Mouse (Mus musculus) myocyte (in vitro differentiated cells): ENCODE data around the gene Hoxb7. TPM values are rescaled to one million over a fixed set of nuclear protein-coding genes. Genes with fewer than 3 reads are reported as not detected.

Experiments
- H3K27me3 ChIP-seq: one replicate; pipeline ENCODE4 v1.6.1; 2011; ENCODE audit not compliant: control insufficient read depth, insufficient read depth, insufficient read length
- H3K36me3 ChIP-seq: one replicate; pipeline ENCODE4 v1.6.1; 2011; ENCODE audit not compliant: control insufficient read depth, insufficient read depth
- H3K4me2 ChIP-seq: one replicate; pipeline ENCODE4 v1.6.1; 2011; ENCODE audit warnings: low read depth, control low read depth
- H3K4me3 ChIP-seq: one replicate; pipeline ENCODE4 v1.5.1; 2011; ENCODE audit warnings: mild to moderate bottlenecking, control low read depth, moderate library complexity
- H3K79me2 ChIP-seq: one replicate; pipeline ENCODE4 v1.6.1; 2011; ENCODE audit not compliant: control insufficient read depth, insufficient read depth
- H3ac ChIP-seq: one replicate; pipeline ENCODE4 v1.6.1; 2011; ENCODE audit not compliant: control insufficient read depth, insufficient read length
- CEBPB ChIP-seq: IDR thresholded peaks from 2 replicates; pipeline ENCODE4 v1.6.1; 2011; ENCODE audit warnings: mild to moderate bottlenecking, moderate library complexity; ENCODE audit not compliant: poor library complexity, insufficient read depth, severe bottlenecking
- E2F4 ChIP-seq: IDR thresholded peaks from one replicate; pipeline ENCODE4 v1.6.1; 2011; ENCODE audit warnings: mild to moderate bottlenecking, control low read depth, moderate library complexity; ENCODE audit not compliant: insufficient read depth
- MAX ChIP-seq: IDR thresholded peaks from one replicate; pipeline ENCODE4 v1.6.1; 2011; ENCODE audit warnings: low read depth, mild to moderate bottlenecking, control low read depth
- MYOD1 ChIP-seq, 3 experiments: IDR thresholded peaks; one replicate each; pipeline ENCODE4 v1.6.1; 2011; ENCODE audit warnings: control low read depth in 2 of 3, low read depth in 2 of 3, mild to moderate bottlenecking in 2 of 3, moderate library complexity in 1 of 3; ENCODE audit not compliant: insufficient read length in 2 of 3, control insufficient read depth in 1 of 3
- MYOG ChIP-seq, 3 experiments: IDR thresholded peaks; one replicate each; pipeline ENCODE4 v1.6.1; 2011; ENCODE audit warnings: control low read depth in 2 of 3, low read depth in 2 of 3, mild to moderate bottlenecking in 2 of 3; ENCODE audit not compliant: insufficient read length in 2 of 3, control insufficient read depth in 1 of 3, insufficient read depth in 1 of 3
- POLR2A ChIP-seq: IDR thresholded peaks from one replicate; pipeline ENCODE4 v1.6.1; 2011; ENCODE audit warnings: low read depth, mild to moderate bottlenecking, control low read depth, moderate library complexity; ENCODE audit not compliant: insufficient read length
- POLR2AphosphoS2 ChIP-seq: IDR thresholded peaks from one replicate; pipeline ENCODE4 v1.6.1; 2011; ENCODE audit warnings: low read depth, control low read depth; ENCODE audit not compliant: insufficient read length
- REST ChIP-seq: IDR thresholded peaks from one replicate; pipeline ENCODE4 v1.6.1; 2011; ENCODE audit warnings: mild to moderate bottlenecking, control low read depth, moderate library complexity; ENCODE audit not compliant: insufficient read depth, insufficient read length
- SRF ChIP-seq: IDR thresholded peaks from one replicate; pipeline ENCODE4 v1.6.1; 2011; ENCODE audit warnings: low read depth; ENCODE audit not compliant: control insufficient read depth, insufficient read length
- TCF12 ChIP-seq: IDR thresholded peaks from one replicate; pipeline ENCODE4 v1.6.1; 2011; ENCODE audit warnings: mild to moderate bottlenecking, control low read depth; ENCODE audit not compliant: poor library complexity, insufficient read depth, severe bottlenecking
- TCF3 ChIP-seq: IDR thresholded peaks from one replicate; pipeline ENCODE4 v1.6.1; 2011; ENCODE audit warnings: low read depth, control low read depth; ENCODE audit not compliant: insufficient read length
- USF1 ChIP-seq: IDR thresholded peaks from one replicate; pipeline ENCODE4 v1.6.1; 2011; ENCODE audit warnings: low read depth, mild to moderate bottlenecking, control low read depth, moderate library complexity
- polyA plus RNA-seq: library from polyadenylated mRNA; unstranded; fragments of >200 nt; fragmentation: generic; extraction: Trizol; gene quantifications from one replicate; pipeline ENCODE4 v1.2.1, GENCODE M21; 2012; ENCODE audit warnings: missing spikeins

Hoxb7 gene
- polyA plus RNA-seq, 1 experiment: 0.06 TPM

GRCm38 (mm10) chr11:96324125-96324524, 37.7 kb downstream of the Hoxb7 start:
- Histone ChIP-seq H3ac (no peak overlapping the region), H3K4me2 (no peak overlapping the region), H3K27me3 (peaks cover 91% of the 10 kb centered on the region), H3K36me3 (no peaks in the 10 kb centered on the region), H3K4me3 (no peak overlapping the region), H3K79me2 (no peaks in the 10 kb centered on the region)
- TF ChIP-seq REST (no peak), TCF12 (no peak), POLR2AphosphoS2 (no peak), SRF (no peak), MAX (no peak), TCF3 (no peak)

GRCm38 (mm10) chr11:96324965-96325364, 38.5 kb downstream of the Hoxb7 start:
- H3K27me3 ChIP-seq: peaks cover 90% of the 10 kb centered on the region
- H3ac ChIP-seq: no peak overlapping the region
- H3K36me3 ChIP-seq: no peaks in the 10 kb centered on the region
- H3K79me2 ChIP-seq: no peaks in the 10 kb centered on the region
- TF ChIP-seq POLR2A (no peak), TCF12 (no peak), REST (no peak), MAX (no peak), CEBPB (no peak), E2F4 (no peak), TCF3 (no peak)
- H3K4me3 ChIP-seq: no peak overlapping the region
- no peak overlapping the region for H3K4me2 ChIP-seq

- H3ac ChIP-seq: no peak overlapping the region
- H3K79me2 ChIP-seq: no peaks in the 10 kb centered on the region
- TF ChIP-seq POLR2AphosphoS2: no peak
- TF ChIP-seq E2F4: no peak
- no peak for TF ChIP-seq USF1
- no peak for TF ChIP-seq REST
- TF ChIP-seq TCF12: no peak
- no peak for TF ChIP-seq SRF
- no peak for TF ChIP-seq MYOG (IDR thresholded peaks at IDR 0.05; ENCODE audit: control insufficient read depth in 1 of 3, insufficient read depth in 1 of 3, insufficient read length in 2 of 3, low read depth in 2 of 3)
- no peak for TF ChIP-seq POLR2A
- no peak for TF ChIP-seq MYOD1 (IDR thresholded peaks at IDR 0.05; ENCODE audit: control insufficient read depth in 1 of 3, insufficient read length in 2 of 3, low read depth in 2 of 3)
- no peak for TF ChIP-seq MAX
- TF ChIP-seq TCF3: no peak
- TF ChIP-seq CEBPB: no peak
- H3K4me2 ChIP-seq: no peak overlapping the region
- H3K36me3 ChIP-seq: no peaks in the 10 kb centered on the region
- H3K4me3 ChIP-seq: no peak overlapping the region
- peaks cover 91% of the 10 kb centered on the region for H3K27me3 ChIP-seq
Measured at GRCm38 (mm10) chr11:96325747-96326212, 39.4 kb downstream of the Hoxb7 start.

GRCm38 (mm10) chr11:96326705-96327104, 40.3 kb downstream of the Hoxb7 start:
- no peak overlapping the region for H3K4me2 ChIP-seq
- H3K79me2 ChIP-seq: no peaks in the 10 kb centered on the region
- no peaks in the 10 kb centered on the region for H3K36me3 ChIP-seq
- peaks cover 91% of the 10 kb centered on the region for H3K27me3 ChIP-seq
- H3K4me3 ChIP-seq: no peak overlapping the region
- TF ChIP-seq MYOG (IDR thresholded peaks at IDR 0.05; ENCODE audit: control insufficient read depth in 1 of 3, insufficient read depth in 1 of 3, insufficient read length in 2 of 3, low read depth in 2 of 3) (no peak), TCF3 (no peak), POLR2AphosphoS2 (no peak), MAX (no peak), CEBPB (no peak), TCF12 (no peak), POLR2A (no peak), SRF (no peak), MYOD1 (IDR thresholded peaks at IDR 0.05; ENCODE audit: control insufficient read depth in 1 of 3, insufficient read length in 2 of 3, low read depth in 2 of 3) (no peak), USF1 (no peak), REST (no peak), E2F4 (no peak)
- no peak overlapping the region for H3ac ChIP-seq

DNA sequence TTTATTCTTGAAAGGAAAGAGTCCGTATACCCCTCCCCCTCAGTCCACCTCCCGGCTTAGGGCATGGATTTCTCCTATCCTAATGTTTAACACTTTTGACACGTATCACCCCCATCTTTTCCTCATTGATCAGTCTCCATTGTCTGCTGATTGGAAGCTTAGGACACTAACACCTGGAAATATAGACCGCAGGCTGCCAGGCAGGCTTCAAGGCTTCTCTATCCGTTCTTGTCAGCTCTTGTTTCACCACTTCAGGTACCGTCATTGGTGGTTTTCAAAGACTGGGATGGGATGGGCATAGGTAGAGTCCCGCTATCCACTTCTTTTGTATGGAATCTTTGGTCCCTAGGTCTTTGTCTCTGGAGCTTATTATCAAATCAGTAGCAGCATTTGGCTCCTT, 40.7 kb downstream of the Hoxb7 start:
- H3K36me3 ChIP-seq: no peaks in the 10 kb centered on the region
- H3K79me2 ChIP-seq: no peaks in the 10 kb centered on the region
- no peak overlapping the region for H3ac ChIP-seq
- peaks cover 91% of the 10 kb centered on the region for H3K27me3 ChIP-seq
- TF ChIP-seq MYOG (IDR thresholded peaks at IDR 0.05; ENCODE audit: control insufficient read depth in 1 of 3, insufficient read depth in 1 of 3, insufficient read length in 2 of 3, low read depth in 2 of 3): no peak
- TF ChIP-seq POLR2AphosphoS2: no peak
- TF ChIP-seq REST: no peak
- no peak for TF ChIP-seq SRF
- no peak for TF ChIP-seq CEBPB
- TF ChIP-seq TCF12: no peak
- TF ChIP-seq TCF3: no peak
- no peak for TF ChIP-seq POLR2A
- no peak for TF ChIP-seq MAX
- TF ChIP-seq USF1: no peak
- TF ChIP-seq MYOD1 (IDR thresholded peaks at IDR 0.05; ENCODE audit: control insufficient read depth in 1 of 3, insufficient read length in 2 of 3, low read depth in 2 of 3): no peak
- TF ChIP-seq E2F4: no peak
- no peak overlapping the region for H3K4me2 ChIP-seq
- no peak overlapping the region for H3K4me3 ChIP-seq
